Mouse (Mus musculus): ENCODE measurements at regions not wholly inside any gene's neighbourhood (a gene's known extent, or its start where the extent isn't known, plus 50 kb on each side); places are given as distances from the start of the nearest gene placed in this dataset.

- Histone ChIP-seq H3K27me3 (ENCODE audit: control insufficient read depth, insufficient read depth, low read length) (no peaks in the 10 kb centered on the region), H3K4me2 (ENCODE audit: low read length) (no peak overlapping the region), H3K27ac (replicated peaks in 1 of 2; ENCODE audit: control insufficient read depth in 1 of 2, insufficient read depth in 1 of 2, low read depth in 2 of 2, low read length in 2 of 2) (no peak overlapping the region), H3K9ac (ENCODE audit: low read length) (no peak overlapping the region), H3K36me3 (ENCODE audit: control insufficient read depth, insufficient read depth, low read length) (no peaks in the 10 kb centered on the region), H3K4me3 (ENCODE audit: control insufficient read depth in 1 of 2, insufficient read depth in 1 of 2, low read depth in 1 of 2, low read length in 2 of 2) (no peak overlapping the region), H3K4me1 (ENCODE audit: control insufficient read depth in 2 of 2, insufficient read depth in 2 of 2, low read length in 2 of 2) (peaks cover 5 to 7% of the 10 kb centered on the region in 2 experiments; a peak in 3 of 4 replicates), H3K9me3 (ENCODE audit: control insufficient read depth, low read length) (no peaks in the 10 kb centered on the region)
- WGBS: 50% methylated on average over 4 of the region's 4 CpGs
- no peak for ATAC-seq (ENCODE audit: insufficient number of reproducible peaks, insufficient read depth, low FRiP score, low read depth)
These were observed 342.6 kb upstream of the Zmiz1 start for GRCm38 (mm10) chr14:25116424-25116823.

- 86% methylated on average over 4 of the region's 4 CpGs for WGBS
These were observed 339.0 kb upstream of the Zmiz1 start for GRCm38 (mm10) chr14:25119999-25120398.

GRCm38 (mm10) chr14:25120506-25120905 is 338.5 kb upstream of the Zmiz1 start:
- Histone ChIP-seq H3K4me1 (ENCODE audit: control insufficient read depth in 2 of 2, insufficient read depth in 2 of 2, low read length in 2 of 2) (peaks cover 3 to 4% of the 10 kb centered on the region in 2 experiments; a peak in 2 of 4 replicates), H3K36me3 (ENCODE audit: control insufficient read depth, insufficient read depth, low read length) (no peaks in the 10 kb centered on the region), H3K27me3 (ENCODE audit: control insufficient read depth, insufficient read depth, low read length) (no peaks in the 10 kb centered on the region), H3K9me3 (ENCODE audit: control insufficient read depth, low read length) (no peaks in the 10 kb centered on the region), H3K4me2 (ENCODE audit: low read length) (no peak overlapping the region), H3K27ac (replicated peaks in 1 of 2; ENCODE audit: control insufficient read depth in 1 of 2, insufficient read depth in 1 of 2, low read depth in 2 of 2, low read length in 2 of 2) (no peak overlapping the region), H3K9ac (ENCODE audit: low read length) (no peak overlapping the region), H3K4me3 (ENCODE audit: control insufficient read depth in 1 of 2, insufficient read depth in 1 of 2, low read depth in 1 of 2, low read length in 2 of 2) (no peak overlapping the region)
- no peak for ATAC-seq (ENCODE audit: insufficient number of reproducible peaks, insufficient read depth, low FRiP score, low read depth)
- 63% methylated on average over 8 of the region's 8 CpGs for WGBS

More at GRCm38 (mm10) chr14:25119999-25120398, 339.0 kb upstream of the Zmiz1 start:
- ATAC-seq (ENCODE audit: insufficient number of reproducible peaks, insufficient read depth, low FRiP score, low read depth): no peak
- Histone ChIP-seq H3K36me3 (ENCODE audit: control insufficient read depth, insufficient read depth, low read length) (no peaks in the 10 kb centered on the region), H3K4me3 (ENCODE audit: control insufficient read depth in 1 of 2, insufficient read depth in 1 of 2, low read depth in 1 of 2, low read length in 2 of 2) (no peak overlapping the region), H3K9ac (ENCODE audit: low read length) (no peak overlapping the region), H3K4me2 (ENCODE audit: low read length) (no peak overlapping the region), H3K4me1 (ENCODE audit: control insufficient read depth in 2 of 2, insufficient read depth in 2 of 2, low read length in 2 of 2) (peaks cover 3 to 4% of the 10 kb centered on the region in 2 experiments; a peak in 2 of 4 replicates), H3K27me3 (ENCODE audit: control insufficient read depth, insufficient read depth, low read length) (no peaks in the 10 kb centered on the region), H3K27ac (replicated peaks in 1 of 2; ENCODE audit: control insufficient read depth in 1 of 2, insufficient read depth in 1 of 2, low read depth in 2 of 2, low read length in 2 of 2) (no peak overlapping the region), H3K9me3 (ENCODE audit: control insufficient read depth, low read length) (no peaks in the 10 kb centered on the region)

- H3K27me3 ChIP-seq (ENCODE audit: control insufficient read depth, insufficient read depth, low read length): no peaks in the 10 kb centered on the region
- H3K9me3 ChIP-seq (ENCODE audit: control insufficient read depth, low read length): no peaks in the 10 kb centered on the region
- H3K9ac ChIP-seq (ENCODE audit: low read length): no peak overlapping the region
- H3K4me3 ChIP-seq (ENCODE audit: control insufficient read depth in 1 of 2, insufficient read depth in 1 of 2, low read depth in 1 of 2, low read length in 2 of 2): no peak overlapping the region
- no peak for ATAC-seq (ENCODE audit: insufficient number of reproducible peaks, insufficient read depth, low FRiP score, low read depth)
- WGBS: 84% methylated on average over 13 of the region's 13 CpGs
- no peak overlapping the region for H3K4me2 ChIP-seq (ENCODE audit: low read length)
- H3K36me3 ChIP-seq (ENCODE audit: control insufficient read depth, insufficient read depth, low read length): no peaks in the 10 kb centered on the region
- peaks cover 0 to 3% of the 10 kb centered on the region in 2 experiments; a peak in 1 of 4 replicates for H3K4me1 ChIP-seq (ENCODE audit: control insufficient read depth in 2 of 2, insufficient read depth in 2 of 2, low read length in 2 of 2)
- no peak overlapping the region for H3K27ac ChIP-seq (replicated peaks in 1 of 2; ENCODE audit: control insufficient read depth in 1 of 2, insufficient read depth in 1 of 2, low read depth in 2 of 2, low read length in 2 of 2)
These were observed 335.9 kb upstream of the Zmiz1 start for GRCm38 (mm10) chr14:25122971-25123535.

- 67% methylated on average over 18 of the region's 18 CpGs for WGBS
- no peaks in the 10 kb centered on the region for H3K36me3 ChIP-seq (ENCODE audit: control insufficient read depth, insufficient read depth, low read length)
- H3K27me3 ChIP-seq (ENCODE audit: control insufficient read depth, insufficient read depth, low read length): no peaks in the 10 kb centered on the region
- H3K4me2 ChIP-seq (ENCODE audit: low read length): no peak overlapping the region
- no peak overlapping the region for H3K4me3 ChIP-seq (ENCODE audit: control insufficient read depth in 1 of 2, insufficient read depth in 1 of 2, low read depth in 1 of 2, low read length in 2 of 2)
- no peak overlapping the region for H3K9ac ChIP-seq (ENCODE audit: low read length)
- H3K9me3 ChIP-seq (ENCODE audit: control insufficient read depth, low read length): no peaks in the 10 kb centered on the region
- H3K4me1 ChIP-seq (ENCODE audit: control insufficient read depth in 2 of 2, insufficient read depth in 2 of 2, low read length in 2 of 2): peaks cover 0 to 3% of the 10 kb centered on the region in 2 experiments; a peak in 1 of 4 replicates
- H3K27ac ChIP-seq (replicated peaks in 1 of 2; ENCODE audit: control insufficient read depth in 1 of 2, insufficient read depth in 1 of 2, low read depth in 2 of 2, low read length in 2 of 2): no peak overlapping the region
- no peak for ATAC-seq (ENCODE audit: insufficient number of reproducible peaks, insufficient read depth, low FRiP score, low read depth)
These were observed 335.2 kb upstream of the Zmiz1 start for GRCm38 (mm10) chr14:25123541-25124337.

GRCm38 (mm10) chr14:25126544-25126943 is 332.4 kb upstream of the Zmiz1 start:
- H3K4me3 ChIP-seq (ENCODE audit: control insufficient read depth in 1 of 2, insufficient read depth in 1 of 2, low read depth in 1 of 2, low read length in 2 of 2): no peak overlapping the region
- H3K4me2 ChIP-seq (ENCODE audit: low read length): no peak overlapping the region
- H3K27ac ChIP-seq (replicated peaks in 1 of 2; ENCODE audit: control insufficient read depth in 1 of 2, insufficient read depth in 1 of 2, low read depth in 2 of 2, low read length in 2 of 2): no peak overlapping the region
- WGBS: 70% methylated on average over 7 of the region's 7 CpGs
- H3K36me3 ChIP-seq (ENCODE audit: control insufficient read depth, insufficient read depth, low read length): no peaks in the 10 kb centered on the region
- no peaks in the 10 kb centered on the region for H3K9me3 ChIP-seq (ENCODE audit: control insufficient read depth, low read length)
- H3K4me1 ChIP-seq (ENCODE audit: control insufficient read depth in 2 of 2, insufficient read depth in 2 of 2, low read length in 2 of 2): peaks cover 0 to 3% of the 10 kb centered on the region in 2 experiments; a peak in 1 of 4 replicates
- no peak overlapping the region for H3K9ac ChIP-seq (ENCODE audit: low read length)
- no peaks in the 10 kb centered on the region for H3K27me3 ChIP-seq (ENCODE audit: control insufficient read depth, insufficient read depth, low read length)
- no peak for ATAC-seq (ENCODE audit: insufficient number of reproducible peaks, insufficient read depth, low FRiP score, low read depth)

GRCm38 (mm10) chr14:25127544-25128159 is 331.3 kb upstream of the Zmiz1 start:
- ATAC-seq (ENCODE audit: insufficient number of reproducible peaks, insufficient read depth, low FRiP score, low read depth): no peak
- no peaks in the 10 kb centered on the region for H3K36me3 ChIP-seq (ENCODE audit: control insufficient read depth, insufficient read depth, low read length)
- no peak overlapping the region for H3K4me3 ChIP-seq (ENCODE audit: control insufficient read depth in 1 of 2, insufficient read depth in 1 of 2, low read depth in 1 of 2, low read length in 2 of 2)
- no peak overlapping the region for H3K27ac ChIP-seq (replicated peaks in 1 of 2; ENCODE audit: control insufficient read depth in 1 of 2, insufficient read depth in 1 of 2, low read depth in 2 of 2, low read length in 2 of 2)
- H3K4me2 ChIP-seq (ENCODE audit: low read length): no peak overlapping the region
- H3K9me3 ChIP-seq (ENCODE audit: control insufficient read depth, low read length): no peaks in the 10 kb centered on the region
- H3K27me3 ChIP-seq (ENCODE audit: control insufficient read depth, insufficient read depth, low read length): no peaks in the 10 kb centered on the region
- peaks cover 0 to 3% of the 10 kb centered on the region in 2 experiments; a peak in 1 of 4 replicates for H3K4me1 ChIP-seq (ENCODE audit: control insufficient read depth in 2 of 2, insufficient read depth in 2 of 2, low read length in 2 of 2)
- no peak overlapping the region for H3K9ac ChIP-seq (ENCODE audit: low read length)
- 58% methylated on average over 14 of the region's 14 CpGs for WGBS
